Mouse (Mus musculus): ENCODE measurements around the gene Ireb2. TPM values are rescaled to one million over a fixed set of nuclear protein-coding genes. Genes with fewer than 3 reads are reported as not detected.
"Not testable (repeated sequence)": the region's sequence is repeated elsewhere in the genome, so short reads cannot be mapped to it uniquely, and the experiment has no call there.

Ireb2 gene
- polyA plus RNA-seq, 1 experiment from 2014 or later, result 55.9 TPM

- no peak for ATAC-seq (ENCODE audit: insufficient number of reproducible peaks, insufficient read depth, low FRiP score, low TSS enrichment, low read depth)
- H3K4me1 ChIP-seq (replicated peaks), result peaks cover 6% of the 10 kb centered on the region
- H3K27ac ChIP-seq, result no peak overlapping the region
- H3K4me2 ChIP-seq, result no peak overlapping the region
- WGBS, result 59% methylated on average over 6 of the region's 6 CpGs
- no peaks in the 10 kb centered on the region for H3K9me3 ChIP-seq
- no peaks in the 10 kb centered on the region for H3K36me3 ChIP-seq
- H3K27me3 ChIP-seq, result no peaks in the 10 kb centered on the region
- H3K4me3 ChIP-seq (replicated peaks), result no peak overlapping the region
- H3K9ac ChIP-seq (replicated peaks), result no peak overlapping the region
Measured at GRCm38 (mm10) chr9:54843887-54844286, 19.7 kb upstream of the Ireb2 start.

- no peak overlapping the region for H3K9ac ChIP-seq (replicated peaks)
- H3K27ac ChIP-seq, result no peak overlapping the region
- H3K4me1 ChIP-seq (replicated peaks), result peaks cover 6% of the 10 kb centered on the region
- 59% methylated on average over 3 of the region's 3 CpGs for WGBS
- H3K9me3 ChIP-seq, result no peaks in the 10 kb centered on the region
- H3K36me3 ChIP-seq, result no peaks in the 10 kb centered on the region
- H3K27me3 ChIP-seq, result no peaks in the 10 kb centered on the region
- no peak overlapping the region for H3K4me3 ChIP-seq (replicated peaks)
- H3K4me2 ChIP-seq, result no peak overlapping the region
- ATAC-seq (ENCODE audit: insufficient number of reproducible peaks, insufficient read depth, low FRiP score, low TSS enrichment, low read depth), result no peak
Measured at GRCm38 (mm10) chr9:54844556-54845176, 18.9 kb upstream of the Ireb2 start.

GRCm38 (mm10) chr9:54848203-54848602 is 15.4 kb upstream of the Ireb2 start:
- ATAC-seq (ENCODE audit: insufficient number of reproducible peaks, insufficient read depth, low FRiP score, low TSS enrichment, low read depth), result no peak
- Histone ChIP-seq H3K36me3 (no peaks in the 10 kb centered on the region), H3K4me3 (replicated peaks) (no peak overlapping the region), H3K4me1 (replicated peaks) (peaks cover 6% of the 10 kb centered on the region), H3K9me3 (no peaks in the 10 kb centered on the region), H3K27ac (no peak overlapping the region), H3K27me3 (no peaks in the 10 kb centered on the region), H3K4me2 (no peak overlapping the region), H3K9ac (replicated peaks) (no peak overlapping the region)

GRCm38 (mm10) chr9:54853036-54853435 is 10.6 kb upstream of the Ireb2 start:
- WGBS, result 48% methylated on average over 6 of the region's 6 CpGs
- not testable (repeated sequence) for H3K4me1 ChIP-seq (replicated peaks); H3K27ac ChIP-seq; ATAC-seq (ENCODE audit: insufficient number of reproducible peaks, insufficient read depth, low FRiP score, low TSS enrichment, low read depth); H3K36me3 ChIP-seq; H3K4me2 ChIP-seq; H3K9me3 ChIP-seq; H3K9ac ChIP-seq (replicated peaks); H3K4me3 ChIP-seq (replicated peaks); H3K27me3 ChIP-seq

GRCm38 (mm10) chr9:54853619-54854018 is 10.0 kb upstream of the Ireb2 start:
- Histone ChIP-seq H3K27me3 (no peaks in the 10 kb centered on the region), H3K36me3 (no peaks in the 10 kb centered on the region), H3K4me1 (replicated peaks) (peaks cover 6% of the 10 kb centered on the region; the same call in 1 of the 2 replicates), H3K4me3 (replicated peaks) (no peak overlapping the region), H3K9ac (replicated peaks) (no peak overlapping the region), H3K27ac (no peak overlapping the region), H3K9me3 (no peaks in the 10 kb centered on the region), H3K4me2 (no peak overlapping the region)
- WGBS, result 22% methylated on average over 4 of the region's 4 CpGs
- ATAC-seq (ENCODE audit: insufficient number of reproducible peaks, insufficient read depth, low FRiP score, low TSS enrichment, low read depth), result no peak

GRCm38 (mm10) chr9:54855638-54856037 is 8.0 kb upstream of the Ireb2 start:
- no peaks in the 10 kb centered on the region for H3K36me3 ChIP-seq
- H3K9me3 ChIP-seq, result no peaks in the 10 kb centered on the region
- 68% methylated on average over 6 of the region's 6 CpGs for WGBS
- no peak for ATAC-seq (ENCODE audit: insufficient number of reproducible peaks, insufficient read depth, low FRiP score, low TSS enrichment, low read depth)
- no peak overlapping the region for H3K27ac ChIP-seq
- peaks cover 6% of the 10 kb centered on the region; the same call in 1 of the 2 replicates for H3K4me1 ChIP-seq (replicated peaks)
- no peak overlapping the region for H3K4me3 ChIP-seq (replicated peaks)
- no peaks in the 10 kb centered on the region for H3K27me3 ChIP-seq
- no peak overlapping the region for H3K4me2 ChIP-seq
- H3K9ac ChIP-seq (replicated peaks), result no peak overlapping the region

DNA sequence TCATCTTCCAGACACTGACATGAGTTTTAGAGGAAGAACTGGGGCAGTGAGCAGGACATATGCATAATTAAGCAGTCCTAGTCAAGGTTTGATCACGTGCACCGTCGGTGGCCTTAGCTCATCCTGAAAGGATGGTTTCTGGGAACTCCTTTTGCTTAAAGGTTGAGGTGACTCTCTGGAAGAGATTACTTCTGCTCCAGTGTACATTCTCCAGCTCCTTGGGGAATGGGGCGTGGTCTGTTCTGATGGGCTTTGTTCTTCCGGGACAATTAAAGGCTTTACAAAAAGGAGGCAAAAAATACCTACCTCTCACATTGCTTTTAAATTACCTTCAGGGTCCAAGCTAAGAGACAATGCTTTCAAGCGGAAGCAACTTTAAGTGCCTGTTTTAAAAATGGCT is 7.5 kb upstream of the Ireb2 start:
- Histone ChIP-seq H3K27me3 (no peaks in the 10 kb centered on the region), H3K9me3 (no peaks in the 10 kb centered on the region), H3K4me2 (no peak overlapping the region), H3K36me3 (no peaks in the 10 kb centered on the region), H3K27ac (no peak overlapping the region), H3K4me3 (replicated peaks) (no peak overlapping the region), H3K4me1 (replicated peaks) (peaks cover 6% of the 10 kb centered on the region; the same call in 1 of the 2 replicates), H3K9ac (replicated peaks) (no peak overlapping the region)
- ATAC-seq (ENCODE audit: insufficient number of reproducible peaks, insufficient read depth, low FRiP score, low TSS enrichment, low read depth), result no peak
- WGBS, result 85% methylated on average over 6 of the region's 6 CpGs

- ATAC-seq (ENCODE audit: insufficient number of reproducible peaks, insufficient read depth, low FRiP score, low TSS enrichment, low read depth), result no peak
- Histone ChIP-seq H3K9me3 (no peaks in the 10 kb centered on the region), H3K9ac (replicated peaks) (no peak overlapping the region), H3K27me3 (no peaks in the 10 kb centered on the region), H3K36me3 (no peaks in the 10 kb centered on the region), H3K4me1 (replicated peaks) (peaks cover 6% of the 10 kb centered on the region; the same call in 1 of the 2 replicates), H3K27ac (no peak overlapping the region), H3K4me2 (no peak overlapping the region), H3K4me3 (replicated peaks) (no peak overlapping the region)
- 19% methylated on average over 3 of the region's 3 CpGs for WGBS
Measured at GRCm38 (mm10) chr9:54857474-54857873, 6.1 kb upstream of the Ireb2 start.

DNA sequence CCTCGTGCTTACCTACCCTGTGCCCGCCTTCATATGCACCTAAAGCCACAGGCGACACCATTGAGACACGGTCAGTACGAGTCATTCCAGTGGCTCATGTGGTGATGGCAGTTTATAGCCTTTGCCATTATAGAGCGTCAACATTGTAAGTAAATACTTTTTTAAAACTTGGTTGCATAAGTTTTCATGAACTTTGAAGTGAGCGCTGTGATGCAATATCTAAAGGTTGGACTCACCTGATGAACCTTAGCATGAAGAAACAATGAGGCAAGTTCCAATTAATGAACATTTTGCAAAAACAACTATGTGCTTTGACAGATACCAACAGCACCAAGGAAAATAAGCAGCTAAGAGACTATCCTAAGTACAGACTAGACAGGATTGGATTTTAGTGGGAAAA is 3.1 kb upstream of the Ireb2 start:
- no peak overlapping the region for H3K9ac ChIP-seq (replicated peaks)
- H3K4me1 ChIP-seq (replicated peaks), result peaks cover 9% of the 10 kb centered on the region
- H3K9me3 ChIP-seq, result no peaks in the 10 kb centered on the region
- no peak for ATAC-seq (ENCODE audit: insufficient number of reproducible peaks, insufficient read depth, low FRiP score, low TSS enrichment, low read depth)
- H3K36me3 ChIP-seq, result peaks cover 4% of the 10 kb centered on the region
- no peaks in the 10 kb centered on the region for H3K27me3 ChIP-seq
- WGBS, result 86% methylated on average over 7 of the region's 7 CpGs
- no peak overlapping the region for H3K27ac ChIP-seq
- no peak overlapping the region for H3K4me3 ChIP-seq (replicated peaks)
- no peak overlapping the region for H3K4me2 ChIP-seq

GRCm38 (mm10) chr9:54878759-54879158 is 15.2 kb downstream of the Ireb2 start:
- Histone ChIP-seq H3K4me3 (replicated peaks) (no peak overlapping the region), H3K4me2 (no peak overlapping the region), H3K9ac (replicated peaks) (no peak overlapping the region), H3K27ac (no peak overlapping the region), H3K27me3 (no peaks in the 10 kb centered on the region), H3K4me1 (replicated peaks) (no peaks in the 10 kb centered on the region), H3K9me3 (no peaks in the 10 kb centered on the region), H3K36me3 (peaks cover 66% of the 10 kb centered on the region)
- ATAC-seq (ENCODE audit: insufficient number of reproducible peaks, insufficient read depth, low FRiP score, low TSS enrichment, low read depth), result no peak
- 94% methylated on average over 1 of the region's 1 CpGs for WGBS

DNA sequence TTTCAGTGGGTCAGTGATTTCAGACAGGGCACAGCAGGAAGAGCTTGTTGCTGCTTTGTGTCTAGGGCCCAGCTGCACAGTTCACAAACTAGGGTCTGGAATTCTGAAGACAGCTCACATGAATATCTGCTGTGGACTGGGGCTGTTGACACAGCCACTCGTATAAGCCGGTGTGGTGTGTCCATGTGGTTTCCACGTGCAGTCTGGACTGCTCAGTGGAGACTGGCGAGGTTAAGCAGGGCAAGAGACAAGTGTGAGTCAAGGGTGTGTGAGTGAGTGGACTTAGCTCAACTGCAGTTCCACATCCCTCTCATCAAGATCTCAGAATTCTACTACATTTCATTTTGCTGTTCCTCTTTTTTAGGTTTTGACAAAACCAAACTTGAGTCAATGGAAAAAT is 28.5 kb downstream of the Ireb2 start:
- Histone ChIP-seq H3K4me3 (replicated peaks) (no peak overlapping the region), H3K27ac (no peak overlapping the region), H3K9ac (replicated peaks) (no peak overlapping the region), H3K4me2 (no peak overlapping the region), H3K36me3 (peaks cover 81% of the 10 kb centered on the region), H3K27me3 (no peaks in the 10 kb centered on the region), H3K4me1 (replicated peaks) (no peaks in the 10 kb centered on the region), H3K9me3 (no peaks in the 10 kb centered on the region)
- WGBS, result 88% methylated on average over 4 of the region's 4 CpGs
- ATAC-seq (ENCODE audit: insufficient number of reproducible peaks, insufficient read depth, low FRiP score, low TSS enrichment, low read depth), result no peak

GRCm38 (mm10) chr9:54897097-54897496 is 33.5 kb downstream of the Ireb2 start:
- H3K4me1 ChIP-seq (replicated peaks), result no peaks in the 10 kb centered on the region
- WGBS, result 90% methylated on average over 3 of the region's 3 CpGs
- no peak overlapping the region for H3K9ac ChIP-seq (replicated peaks)
- no peak overlapping the region for H3K4me2 ChIP-seq
- no peak overlapping the region for H3K4me3 ChIP-seq (replicated peaks)
- no peak overlapping the region for H3K27ac ChIP-seq
- no peaks in the 10 kb centered on the region for H3K27me3 ChIP-seq
- H3K9me3 ChIP-seq, result no peaks in the 10 kb centered on the region
- H3K36me3 ChIP-seq, result peaks cover 85% of the 10 kb centered on the region
- no peak for ATAC-seq (ENCODE audit: insufficient number of reproducible peaks, insufficient read depth, low FRiP score, low TSS enrichment, low read depth)

Data from limb, embryonic 12.5 days (tissue).